Mouse (Mus musculus): ENCODE data around the gene Cfap52.

Gene Cfap52

DNA sequence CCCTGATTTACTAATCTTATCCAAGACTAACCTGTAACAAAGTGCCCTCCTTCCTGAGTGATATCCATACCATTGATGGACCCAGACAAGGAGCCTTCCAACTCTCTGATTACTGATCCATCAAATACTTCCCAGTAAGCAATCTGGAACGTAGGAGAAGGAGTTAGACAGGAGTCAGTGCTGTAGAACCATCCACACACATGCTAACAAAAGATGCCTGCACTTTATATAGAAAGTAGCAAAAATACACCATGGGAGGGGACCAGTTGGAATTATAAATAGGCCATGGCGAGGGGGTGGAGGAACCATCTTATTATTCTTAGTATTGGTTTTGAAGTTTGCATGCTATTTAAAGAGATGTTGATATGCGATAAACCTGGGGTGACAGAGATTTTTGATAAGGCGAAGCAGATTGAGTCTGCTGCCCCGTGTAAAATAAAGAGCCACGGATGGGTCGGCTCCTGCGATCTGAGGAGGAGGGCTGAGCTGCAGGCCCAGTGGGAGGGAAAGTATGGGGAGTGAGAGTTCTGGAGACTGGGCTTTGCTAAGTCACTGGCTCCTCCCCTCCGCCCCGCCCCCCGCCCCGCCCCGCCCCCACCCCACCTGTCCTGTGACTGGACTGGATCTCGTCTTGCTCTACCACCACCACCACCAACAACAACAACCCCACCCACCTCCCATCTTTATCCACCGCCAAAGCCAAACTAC lies 38.9 kb downstream of the Cfap52 start:
- peak; percentile 61 for DNase-seq (ENCODE audit: low read depth, low spot score)

DNA sequence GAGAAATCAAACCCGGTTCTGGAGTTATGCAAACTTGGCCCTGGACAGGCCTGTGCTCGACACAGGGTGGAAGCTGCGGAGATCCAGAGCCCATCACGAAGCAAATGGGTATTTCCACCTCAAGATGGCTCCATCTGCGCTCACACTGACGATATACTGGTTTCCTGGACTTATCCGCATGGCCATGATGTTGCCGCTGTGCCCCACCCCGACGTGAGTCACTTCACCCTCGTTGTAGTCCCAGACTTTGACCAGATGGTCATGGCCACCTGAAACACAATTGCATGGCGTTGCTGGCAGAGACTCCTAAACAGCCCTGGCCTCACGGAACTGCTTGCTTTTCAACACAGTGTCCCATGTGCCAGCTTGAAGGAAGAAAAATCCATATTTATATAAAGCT lies 40.5 kb downstream of the Cfap52 start:
- no peak for DNase-seq (ENCODE audit: low read depth, low spot score)

GRCm38 (mm10) chr11:67923720-67924119 lies 41.7 kb downstream of the Cfap52 start:
- DNase-seq (ENCODE audit: low read depth, low spot score): peak; percentile 43

- peak; percentile 86 for DNase-seq (ENCODE audit: low read depth, low spot score)
Measured at GRCm38 (mm10) chr11:67922755-67923125, 42.7 kb downstream of the Cfap52 start.

DNA sequence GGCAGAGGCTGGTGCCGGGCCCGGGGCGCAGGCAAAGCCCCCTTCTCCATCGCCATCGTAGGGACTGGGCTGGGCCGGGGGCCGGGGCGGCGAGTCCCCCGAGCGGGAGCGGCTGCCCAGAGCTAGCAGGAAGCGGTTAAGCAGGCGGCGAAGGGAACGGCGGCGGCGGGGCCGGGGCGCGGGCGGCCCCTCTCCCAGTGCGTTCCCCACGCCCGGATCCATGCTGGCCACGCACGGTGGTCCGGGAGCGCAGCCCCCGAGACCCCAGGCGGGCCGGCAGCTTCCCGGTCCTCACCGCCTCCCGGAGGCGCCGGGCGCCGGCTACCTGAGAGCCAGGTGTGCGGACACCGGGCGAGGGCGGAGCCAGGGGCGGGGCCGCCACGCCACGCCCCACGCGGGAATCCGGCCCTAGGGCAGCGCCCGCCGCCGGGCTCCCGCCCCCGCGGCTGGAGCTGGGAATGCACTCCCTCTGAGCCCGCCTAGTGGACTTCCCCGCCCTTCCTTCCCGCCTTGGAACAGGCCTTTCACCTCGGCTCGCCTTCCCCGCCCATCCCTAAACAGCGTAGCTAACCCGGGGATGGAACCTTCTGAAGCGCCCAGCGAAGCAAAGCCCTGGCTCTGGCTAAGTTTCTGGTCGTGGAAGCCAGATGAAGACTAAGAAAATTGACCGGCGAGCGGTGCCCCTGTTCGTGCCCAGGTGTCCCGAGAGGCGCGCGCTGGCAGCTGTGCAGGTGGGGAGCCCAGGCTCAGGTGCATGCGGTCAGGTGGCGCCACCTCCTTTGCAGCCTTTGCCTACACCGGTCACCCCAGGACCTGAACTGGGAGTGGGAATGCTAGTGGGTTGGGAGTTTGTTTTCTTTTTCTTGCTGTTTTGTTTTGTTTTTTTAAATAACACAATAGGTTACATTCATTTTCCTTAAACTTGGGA lies 43.4 kb downstream of the Cfap52 start, which contains the start of gene Usp43:
Gene Usp43 (minus strand): TSS at position 327 of the 928 bp plus-strand sequence.
- DNase-seq (ENCODE audit: low read depth, low spot score): peak; percentile 92

DNA sequence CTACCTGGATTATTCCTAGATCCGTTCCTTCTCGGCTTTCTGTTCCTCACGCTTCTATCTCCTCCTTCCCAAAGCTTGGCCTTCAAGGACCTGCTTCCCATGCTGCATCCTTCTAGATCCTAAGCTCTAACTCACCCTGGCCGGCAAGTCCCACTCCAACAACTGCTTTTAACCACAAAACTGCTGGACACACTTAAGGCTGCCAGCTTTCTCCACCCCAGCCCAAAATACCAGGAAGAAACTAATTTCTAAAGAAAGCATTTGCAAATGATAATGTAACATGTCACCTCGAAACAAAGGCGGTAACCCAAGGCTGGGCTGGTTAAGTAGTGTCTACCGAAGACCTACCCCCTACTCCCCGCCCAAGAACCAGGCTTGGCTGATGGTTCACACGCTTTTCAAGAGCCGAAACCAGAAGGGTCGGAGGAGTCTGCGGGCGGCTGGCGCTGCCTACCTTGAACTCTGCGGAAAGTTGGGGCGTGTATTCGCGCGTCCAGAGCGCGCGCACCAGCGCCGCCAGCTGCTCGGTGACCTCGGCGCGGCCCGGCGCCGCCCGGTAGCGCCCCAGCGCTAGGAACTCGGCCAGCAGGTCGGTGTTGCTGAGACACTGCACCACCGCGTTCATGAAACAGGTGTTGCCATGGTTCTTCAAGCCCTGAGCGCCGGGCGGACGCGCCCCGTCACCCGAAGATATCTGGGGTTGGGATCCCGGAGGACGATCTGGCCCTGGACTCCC lies 44.2 kb downstream of the Cfap52 start:
- peak; percentile 87 for DNase-seq (ENCODE audit: low read depth, low spot score)

DNA sequence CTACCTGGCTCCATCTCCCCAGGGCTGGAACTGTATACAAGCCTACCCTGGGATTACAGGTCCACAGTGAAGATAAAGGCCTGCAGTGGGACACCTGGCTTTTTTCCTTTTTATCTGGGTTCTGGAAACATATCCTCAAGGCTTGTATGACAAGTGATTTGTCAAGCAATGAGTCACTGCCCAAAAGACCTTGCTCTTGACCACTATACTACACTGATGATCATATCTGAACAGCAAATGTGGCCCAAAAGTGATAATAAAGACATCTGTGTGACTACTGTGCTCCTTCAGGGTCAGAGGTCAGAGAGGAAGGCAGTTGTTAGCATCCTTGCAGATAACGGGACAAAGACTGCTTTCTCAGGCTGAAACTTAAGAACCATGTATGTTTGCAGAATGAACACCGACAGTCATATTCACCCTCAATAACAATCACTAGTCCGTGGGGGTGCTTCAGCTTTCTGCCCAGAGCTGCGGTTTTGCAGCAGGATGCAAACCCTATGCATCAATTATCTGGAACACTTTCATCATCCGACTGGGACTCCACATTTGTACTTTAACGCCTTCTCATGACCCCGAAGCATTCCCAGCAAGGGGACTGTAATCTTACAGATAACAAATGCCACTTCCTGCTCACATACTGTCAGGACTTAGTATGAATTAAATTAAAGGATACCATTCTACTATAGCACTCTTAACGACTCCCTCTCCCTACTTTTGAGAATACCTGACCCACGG lies 45.1 kb downstream of the Cfap52 start:
- no peak for DNase-seq (ENCODE audit: low read depth, low spot score)

GRCm38 (mm10) chr11:67919593-67919992 lies 45.9 kb downstream of the Cfap52 start:
- no peak for DNase-seq (ENCODE audit: low read depth, low spot score)

DNA sequence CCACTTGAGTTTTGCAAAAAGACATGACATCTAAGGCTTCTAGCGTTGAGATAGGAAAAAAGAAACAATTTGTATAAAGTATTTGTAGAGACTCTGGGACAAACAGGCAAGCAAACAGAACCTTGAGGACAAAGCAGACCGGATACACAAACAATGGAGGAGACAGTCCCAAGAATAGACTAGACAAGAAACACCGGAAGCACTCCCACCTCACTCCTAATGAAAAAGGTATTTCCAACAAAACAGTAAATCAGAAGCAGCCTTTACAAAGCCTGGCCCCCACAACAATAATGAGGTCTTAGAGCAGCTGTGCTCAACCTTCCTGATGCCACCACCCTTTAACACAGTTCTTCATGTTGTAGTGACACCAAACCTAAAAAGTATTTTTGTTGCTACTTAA lies 48.3 kb downstream of the Cfap52 start:
- no peak for DNase-seq (ENCODE audit: low read depth, low spot score)

GRCm38 (mm10) chr11:67911074-67911473 lies 54.4 kb downstream of the Cfap52 start:
- DNase-seq (ENCODE audit: low read depth, low spot score): no peak

DNA sequence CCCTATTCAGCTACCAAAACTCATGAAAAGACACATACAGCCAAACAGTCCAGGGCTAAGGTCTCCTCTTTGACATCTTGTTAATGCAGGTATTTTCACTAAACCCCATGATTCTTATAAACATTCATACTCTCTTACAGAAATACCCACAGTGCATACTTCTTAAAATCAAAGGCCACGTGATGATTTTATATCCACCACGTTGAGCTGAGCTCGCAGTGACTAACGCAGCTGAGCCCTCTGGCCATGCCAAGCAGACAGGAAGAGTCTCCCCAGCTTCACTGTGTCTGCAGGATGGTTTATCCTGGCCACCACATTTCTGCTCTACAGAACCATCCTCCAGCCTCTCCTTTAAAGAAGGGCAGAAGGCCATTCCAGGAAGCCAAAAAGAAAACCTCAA lies 61.7 kb downstream of the Cfap52 start:
- DNase-seq (ENCODE audit: low read depth, low spot score): no peak

DNA sequence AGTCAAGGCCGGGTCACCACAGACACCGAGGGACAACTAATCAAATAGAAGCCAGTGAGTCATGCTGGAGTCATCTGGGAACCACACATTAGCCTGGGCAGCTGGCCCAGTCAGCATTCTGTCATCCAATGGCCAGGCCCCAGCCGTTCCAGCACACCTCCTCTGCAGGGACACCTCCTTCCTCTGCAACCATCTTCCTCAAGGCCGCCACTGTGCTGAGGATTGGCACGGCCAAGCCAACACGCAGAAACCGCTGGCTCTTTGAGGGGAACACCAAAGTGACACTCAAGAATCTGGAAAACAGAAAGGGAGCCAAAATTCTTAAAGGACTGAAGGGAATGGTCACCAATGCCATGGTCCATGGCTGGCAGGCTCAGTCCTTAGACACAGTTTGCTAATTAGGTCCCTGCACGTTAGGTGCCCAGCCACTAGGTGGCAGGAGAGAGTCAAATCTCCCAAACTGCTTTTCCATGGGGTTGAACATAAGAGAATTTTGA lies 68.3 kb downstream of the Cfap52 start:
- DNase-seq (ENCODE audit: low read depth, low spot score): peak; percentile 32

DNA sequence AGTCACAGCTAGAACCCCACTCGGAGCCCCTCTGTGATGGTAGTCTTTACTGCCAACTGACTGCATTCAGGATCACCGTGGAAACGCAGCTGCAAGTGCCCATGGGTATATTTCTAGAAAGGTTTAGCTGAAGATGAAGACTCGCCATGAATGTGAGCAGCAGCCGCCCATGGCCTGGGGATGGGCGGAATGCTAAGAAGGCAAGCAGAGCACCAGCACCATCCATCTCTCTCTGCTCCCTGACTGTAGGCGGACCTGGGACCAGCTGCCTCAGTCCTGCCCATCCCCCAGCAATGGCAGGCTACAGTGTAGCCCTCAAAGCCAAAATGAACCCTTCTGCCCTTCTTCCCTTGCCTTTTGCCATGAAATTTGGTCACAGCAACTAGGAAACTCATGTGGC lies 69.8 kb downstream of the Cfap52 start:
- no peak for DNase-seq (ENCODE audit: low read depth, low spot score)

DNA sequence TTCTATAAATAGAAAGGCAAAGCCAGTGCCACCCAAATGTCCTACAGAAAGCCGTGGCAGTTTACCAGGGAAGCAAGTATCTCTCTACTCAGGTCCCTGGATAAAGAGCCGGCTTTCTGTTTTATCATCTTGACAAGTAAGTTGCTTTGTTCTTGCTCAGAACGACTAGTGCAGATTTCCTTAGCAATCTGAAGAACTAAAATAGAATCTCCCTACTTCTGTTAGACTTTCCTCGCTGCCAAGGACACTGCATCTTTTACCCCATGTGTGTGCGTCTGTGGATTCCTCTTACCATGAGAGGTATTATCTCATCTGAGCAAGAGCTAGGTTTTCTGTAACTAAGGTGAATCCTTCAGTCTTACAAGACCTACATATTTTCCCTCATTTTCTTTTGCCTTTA lies 76.9 kb downstream of the Cfap52 start:
- DNase-seq (ENCODE audit: low read depth, low spot score): no peak

GRCm38 (mm10) chr11:67885921-67886320 lies 79.5 kb downstream of the Cfap52 start:
- DNase-seq (ENCODE audit: low read depth, low spot score): peak; percentile 50

Data from ZHBTc4 (cell line).